26 mouse cellular contexts compared by ENCODE assay signal in the genomic region with DNA sequence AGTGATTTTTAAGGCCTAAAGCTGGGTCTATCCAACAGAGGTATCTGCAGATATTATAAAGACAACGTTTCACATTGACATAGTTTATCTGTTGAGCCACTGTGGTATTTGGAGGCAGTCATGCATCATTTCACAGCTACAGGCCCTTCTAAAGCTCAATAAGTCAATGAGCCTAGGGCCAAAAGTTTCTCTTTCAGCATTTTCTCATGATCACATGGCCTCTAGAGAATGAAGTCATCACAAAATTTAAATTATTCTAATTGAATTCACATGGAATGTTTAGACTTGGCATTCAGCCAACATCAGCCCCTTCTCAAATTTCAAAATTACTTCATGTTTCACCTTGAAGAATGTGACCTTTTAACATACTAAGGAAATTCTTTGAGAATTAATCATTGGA. TPM values are rescaled to one million over a fixed set of nuclear protein-coding genes. Genes with fewer than 3 reads are reported as not detected.
DNase-seq lines count a peak whose midpoint lies in the region; ATAC-seq and TF ChIP-seq lines count a peak whose summit lies in the region.
"Had no signal": no experiment of that assay in that cellular context is flagged by ENCODE, and none has a peak within 500 bp of the region (broad histone marks: within the 10 kb centered on the region; RNA-seq: fewer than 3 reads in every experiment).

No protein-coding gene starts in this region.

- no peak overlapping the region for H3K9ac ChIP-seq in hindbrain, embryonic 11.5 days (ENCODE audit: low read depth, low read length)
- H3K9ac ChIP-seq in embryonic facial prominence, embryonic 14.5 days (ENCODE audit: low read depth, low read length), result no peak overlapping the region
- no peak overlapping the region for H3K9ac ChIP-seq in liver, postnatal 0 days (replicated peaks)
- H3K9ac ChIP-seq: forebrain, embryonic 13.5 days; heart, embryonic 13.5 days; hindbrain, embryonic 14.5 days; intestine, embryonic 15.5 days; kidney, embryonic 15.5 days; limb, embryonic 12.5 days; liver, embryonic 13.5 days had no signal

- H3K4me1 ChIP-seq in hindbrain, embryonic 11.5 days (replicated peaks; ENCODE audit: control insufficient read depth, insufficient read depth, low read length), result no peaks in the 10 kb centered on the region
- H3K4me1 ChIP-seq in hindbrain, embryonic 10.5 days (replicated peaks), result no peaks in the 10 kb centered on the region
- H3K4me1 ChIP-seq in embryonic facial prominence, embryonic 14.5 days (ENCODE audit: control insufficient read depth, insufficient read depth, low read length), result no peaks in the 10 kb centered on the region
- H3K4me1 ChIP-seq in liver, postnatal 0 days (ENCODE audit: insufficient read depth), result no peaks in the 10 kb centered on the region
- H3K4me1 ChIP-seq: forebrain, embryonic 13.5 days; heart, embryonic 13.5 days; intestine, embryonic 15.5 days; kidney, embryonic 15.5 days; liver, embryonic 13.5 days had no signal

- peak; percentile 22 for DNase-seq in hindbrain, embryonic 11.5 days (ENCODE audit: low spot score)
- DNase-seq in hindbrain, embryonic 10.5 days (ENCODE audit: low spot score), result no peak
- peak; percentile 39 for DNase-seq in 3T3-L1 (ENCODE audit: low read depth, low spot score)
- DNase-seq in embryonic facial prominence, embryonic 14.5 days (ENCODE audit: low spot score), result peak; percentile 63
- no peak for DNase-seq in T-cell, adult 2 months (ENCODE audit: low spot score)
- no peak for DNase-seq in liver, postnatal 0 days
- DNase-seq: adrenal gland, adult 2 months; cerebellum, adult 11-12 months; cerebellum, postnatal 10 days; gastrocnemius, postnatal 14 days; heart, adult 2 months; heart, postnatal 14 days; kidney, postnatal 36 days; layer of hippocampus, postnatal 36 days; liver, embryonic 13.5 days; lung, postnatal 4 days; right cerebral cortex, postnatal 25 days; thymus, postnatal 14 days had no signal

- H3K79me3 ChIP-seq in C2C12 (ENCODE audit: low read depth), result no peaks in the 10 kb centered on the region

- no peak for TF ChIP-seq CTCF in C2C12 (IDR thresholded peaks at IDR 0.05; ENCODE audit: control insufficient read depth, insufficient read depth, insufficient read length)
- no peak for TF ChIP-seq CTCF in liver, postnatal 0 days (IDR thresholded peaks at IDR 0.05; ENCODE audit: low read depth)

- no peak for ATAC-seq in hindbrain, embryonic 11.5 days (ENCODE audit: low FRiP score)
- ATAC-seq in embryonic facial prominence, embryonic 14.5 days (ENCODE audit: low read depth), result no peak
- no peak for ATAC-seq in liver, postnatal 0 days
- ATAC-seq in frontal cortex, adult (ENCODE audit: low TSS enrichment), result no peak
- ATAC-seq: forebrain, embryonic 13.5 days; intestine, embryonic 15.5 days had no signal

- H3ac ChIP-seq in C2C12 (ENCODE audit: control insufficient read depth, insufficient read length, low read depth), result no peak overlapping the region

- H3K27ac ChIP-seq in hindbrain, embryonic 11.5 days (ENCODE audit: low read depth, low read length), result no peak overlapping the region
- H3K27ac ChIP-seq in hindbrain, embryonic 10.5 days, result no peak overlapping the region
- no peak overlapping the region for H3K27ac ChIP-seq in embryonic facial prominence, embryonic 14.5 days (replicated peaks; ENCODE audit: low read depth, low read length)
- H3K27ac ChIP-seq in liver, postnatal 0 days (ENCODE audit: low read depth), result no peak overlapping the region
- H3K27ac ChIP-seq: forebrain, embryonic 13.5 days; heart, adult 2 months; heart, embryonic 13.5 days; hindbrain, embryonic 14.5 days; intestine, embryonic 15.5 days; kidney, embryonic 15.5 days; limb, embryonic 12.5 days; liver, embryonic 13.5 days had no signal

- H3K4me3 ChIP-seq in hindbrain, embryonic 11.5 days (ENCODE audit: low read depth, low read length), result no peak overlapping the region
- H3K4me3 ChIP-seq in hindbrain, embryonic 10.5 days, result no peak overlapping the region
- no peak overlapping the region for H3K4me3 ChIP-seq in C2C12 (ENCODE audit: insufficient read depth, poor library complexity, severe bottlenecking)
- H3K4me3 ChIP-seq in embryonic facial prominence, embryonic 14.5 days (ENCODE audit: low read depth, low read length), result no peak overlapping the region
- H3K4me3 ChIP-seq in liver, postnatal 0 days (ENCODE audit: low read depth, low read length), result no peak overlapping the region
- H3K4me3 ChIP-seq: forebrain, embryonic 13.5 days; heart, adult 2 months; heart, embryonic 13.5 days; intestine, embryonic 15.5 days; kidney, embryonic 15.5 days; limb, embryonic 12.5 days; liver, embryonic 13.5 days had no signal

- no peaks in the 10 kb centered on the region for H3K79me2 ChIP-seq in C2C12 (ENCODE audit: control insufficient read depth, insufficient read depth)

- H3K9me3 ChIP-seq in hindbrain, embryonic 11.5 days (ENCODE audit: control insufficient read depth, low read length), result no peaks in the 10 kb centered on the region
- no peaks in the 10 kb centered on the region for H3K9me3 ChIP-seq in hindbrain, embryonic 10.5 days
- no peaks in the 10 kb centered on the region for H3K9me3 ChIP-seq in embryonic facial prominence, embryonic 14.5 days (ENCODE audit: control insufficient read depth, low read length)
- no peaks in the 10 kb centered on the region for H3K9me3 ChIP-seq in liver, postnatal 0 days (ENCODE audit: low read length)
- H3K9me3 ChIP-seq: forebrain, embryonic 13.5 days; heart, embryonic 13.5 days; intestine, embryonic 15.5 days; kidney, embryonic 15.5 days; limb, embryonic 12.5 days; liver, embryonic 13.5 days had no signal

- TF ChIP-seq EP300 in liver, postnatal 0 days (IDR thresholded peaks at IDR 0.05; ENCODE audit: low read depth), result no peak

- H3K36me3 ChIP-seq in hindbrain, embryonic 11.5 days (ENCODE audit: control insufficient read depth, insufficient read depth, low read length), result no peaks in the 10 kb centered on the region
- no peaks in the 10 kb centered on the region for H3K36me3 ChIP-seq in hindbrain, embryonic 10.5 days
- H3K36me3 ChIP-seq in C2C12 (ENCODE audit: control insufficient read depth, insufficient read depth), result no peaks in the 10 kb centered on the region
- no peaks in the 10 kb centered on the region for H3K36me3 ChIP-seq in embryonic facial prominence, embryonic 14.5 days (ENCODE audit: control insufficient read depth, insufficient read depth, low read length)
- no peaks in the 10 kb centered on the region for H3K36me3 ChIP-seq in liver, postnatal 0 days (replicated peaks; ENCODE audit: insufficient read depth, low read length)
- H3K36me3 ChIP-seq: heart, embryonic 13.5 days; intestine, embryonic 15.5 days; kidney, embryonic 15.5 days; limb, embryonic 12.5 days; liver, embryonic 13.5 days had no signal

- H3K4me2 ChIP-seq in hindbrain, embryonic 11.5 days (replicated peaks; ENCODE audit: low read depth, low read length), result no peak overlapping the region
- no peak overlapping the region for H3K4me2 ChIP-seq in embryonic facial prominence, embryonic 14.5 days (ENCODE audit: low read depth, low read length)
- H3K4me2 ChIP-seq in liver, postnatal 0 days (ENCODE audit: low read depth, low read length), result no peak overlapping the region
- H3K4me2 ChIP-seq: forebrain, embryonic 13.5 days; heart, embryonic 13.5 days; hindbrain, embryonic 14.5 days; intestine, embryonic 15.5 days; kidney, embryonic 15.5 days; limb, embryonic 12.5 days; liver, embryonic 13.5 days had no signal

- 15% methylated on average over 1 of the region's 1 CpGs for WGBS in hindbrain, embryonic 11.5 days
- WGBS in hindbrain, embryonic 10.5 days, result 36% methylated on average over 1 of the region's 1 CpGs
- WGBS in embryonic facial prominence, embryonic 14.5 days, result 16% methylated on average over 1 of the region's 1 CpGs
- WGBS in liver, postnatal 0 days (ENCODE audit: insufficient replicate concordance), result 33% methylated on average over 1 of the region's 1 CpGs

- no peaks in the 10 kb centered on the region for H3K27me3 ChIP-seq in hindbrain, embryonic 11.5 days (ENCODE audit: control insufficient read depth, insufficient read depth, low read length)
- no peaks in the 10 kb centered on the region for H3K27me3 ChIP-seq in hindbrain, embryonic 10.5 days (ENCODE audit: insufficient read depth, poor library complexity, severe bottlenecking)
- H3K27me3 ChIP-seq in C2C12 (ENCODE audit: control insufficient read depth, insufficient read depth, insufficient read length), result no peaks in the 10 kb centered on the region
- H3K27me3 ChIP-seq in embryonic facial prominence, embryonic 14.5 days (replicated peaks; ENCODE audit: control insufficient read depth, insufficient read depth, low read length), result no peaks in the 10 kb centered on the region
- no peaks in the 10 kb centered on the region for H3K27me3 ChIP-seq in liver, postnatal 0 days (ENCODE audit: insufficient read depth, low read length)
- H3K27me3 ChIP-seq: forebrain, embryonic 13.5 days; heart, embryonic 13.5 days; intestine, embryonic 15.5 days; kidney, embryonic 15.5 days; limb, embryonic 12.5 days; liver, embryonic 13.5 days had no signal

TF ChIP-seq in C2C12, 6 proteins besides CTCF, POLR2A, EP300 and RAD21:
- no peak for TF ChIP-seq MYOG (IDR thresholded peaks at IDR 0.05; ENCODE audit: control insufficient read depth, extremely low read depth, insufficient read length)
- no peak for TF ChIP-seq FOSL1 (IDR thresholded peaks at IDR 0.05; ENCODE audit: insufficient read depth, low read length, poor library complexity, severe bottlenecking)
- TF ChIP-seq CEBPB (IDR thresholded peaks at IDR 0.05; ENCODE audit: low read depth), result no peak
- TF ChIP-seq USF1 (IDR thresholded peaks at IDR 0.05; ENCODE audit: low read depth), result peak; percentile 40
- TF ChIP-seq MAX (IDR thresholded peaks at IDR 0.05), result no peak
- TF ChIP-seq MYOD1 (IDR thresholded peaks at IDR 0.05; ENCODE audit: control insufficient read depth, insufficient read length, low read depth), result no peak

RNA-seq across cellular contexts. Expression of a gene that starts 10.0 kb away (rescaled TPM):
- polyA plus RNA-seq in hindbrain, embryonic 11.5 days (2014; fragmentation: Nextera tagmentation; extraction: Ambion mirVana), result 29.6 and 32.7 TPM in 2 replicates
- 20.9 and 21.8 TPM in 2 replicates for polyA plus RNA-seq in hindbrain, embryonic 10.5 days (2016; fragmentation: Nextera tagmentation; extraction: Ambion mirVana)
- polyA plus RNA-seq in C2C12 (2012; fragmentation: generic; extraction: Trizol), result 0.59 TPM
- polyA plus RNA-seq in embryonic facial prominence, embryonic 14.5 days (2014; fragmentation: Nextera tagmentation; extraction: Ambion mirVana), result 3.5 and 4.1 TPM in 2 replicates
- 0.13 and 0.19 TPM in 2 replicates for polyA plus RNA-seq in liver, postnatal 0 days (2015; fragmentation: Nextera tagmentation; extraction: Ambion mirVana)

Comparison
In these comparisons a context has a peak if more than half of its experiments do, and no peak if none do; other contexts are left out.
1. DNase-seq: peak in hindbrain, embryonic 11.5 days (single experiment), 3T3-L1 (single experiment) and embryonic facial prominence, embryonic 14.5 days (single experiment); none in hindbrain, embryonic 10.5 days (single experiment), T-cell, adult 2 months (single experiment) and liver, postnatal 0 days (single experiment).